Mouse (Mus musculus): ENCODE measurements around the gene Snx9.

DNA sequence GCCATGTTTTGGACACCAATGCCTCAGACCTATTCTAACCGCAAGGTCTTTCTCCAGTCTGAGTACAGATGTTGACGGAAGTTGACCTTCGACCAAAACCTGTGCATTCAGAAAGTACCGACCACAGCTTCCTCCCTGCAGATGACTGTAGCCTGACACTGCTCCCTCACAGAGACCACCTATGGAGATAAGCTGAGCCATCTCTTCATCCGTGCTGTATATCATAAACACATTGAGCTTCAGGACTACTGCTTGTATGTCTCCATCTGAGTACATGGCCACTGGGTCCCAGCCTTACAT lies 38.5 kb upstream of the Snx9 start:
- no peak for TF ChIP-seq GATA1 (IDR thresholded peaks at IDR 0.05; ENCODE audit: borderline replicate concordance, low read length)
- TF ChIP-seq FLI1 (IDR thresholded peaks at IDR 0.05; ENCODE audit: low read length) = no peak
